In genomic region chr4:149518351-149519220, GRCm38 (mm10) we compare ENCODE assay signal across 8 mouse cellular contexts. TPM values are rescaled to one million over a fixed set of nuclear protein-coding genes. Genes with fewer than 3 reads are reported as not detected.
A peak's percentile ranks its signal among the peaks of the same experiment; 100 is the strongest.
DNase-seq lines count a peak whose midpoint lies in the region; ATAC-seq lines count a peak whose summit lies in the region.

No protein-coding gene starts in this region.

- peak overlapping the region; percentile 76 for H3K4me3 ChIP-seq in heart, embryonic 10.5 days
- peak overlapping the region; percentile 80 for H3K4me3 ChIP-seq in hindbrain, embryonic 16.5 days (ENCODE audit: low read length)
- peak overlapping the region; percentile 79 for H3K4me3 ChIP-seq in midbrain, embryonic 12.5 days

- ATAC-seq in hindbrain, embryonic 16.5 days: peak; percentile 12; the same call in 1 of the 2 replicates
- ATAC-seq in midbrain, embryonic 12.5 days (ENCODE audit: low FRiP score, low read depth): peak; percentile 38; the same call in 1 of the 2 replicates

- H3K4me1 ChIP-seq in heart, embryonic 10.5 days: peaks cover 36% of the 10 kb centered on the region
- peaks cover 8% of the 10 kb centered on the region for H3K4me1 ChIP-seq in hindbrain, embryonic 16.5 days (ENCODE audit: control insufficient read depth, insufficient read depth, low read depth, low read length)
- H3K4me1 ChIP-seq in midbrain, embryonic 12.5 days: peaks cover 17% of the 10 kb centered on the region

- 4% methylated on average over 51 of the region's 52 CpGs for WGBS in heart, embryonic 10.5 days
- WGBS in hindbrain, embryonic 16.5 days: 3% methylated on average over 30 of the region's 52 CpGs
- WGBS in midbrain, embryonic 12.5 days: 4% methylated on average over 34 of the region's 52 CpGs

- peak overlapping the region; percentile 72 for H3K4me2 ChIP-seq in hindbrain, embryonic 16.5 days (ENCODE audit: low read length)
- H3K4me2 ChIP-seq in midbrain, embryonic 12.5 days (replicated peaks): peak overlapping the region; percentile 90

- H3K27ac ChIP-seq in heart, embryonic 10.5 days: peak overlapping the region; percentile 92
- peak overlapping the region; percentile 66; the same call in 1 of the 2 replicates for H3K27ac ChIP-seq in hindbrain, embryonic 16.5 days (ENCODE audit: low read depth, low read length)
- H3K27ac ChIP-seq in midbrain, embryonic 12.5 days (replicated peaks): peak overlapping the region; percentile 46; the same call in 1 of the 2 replicates

- no peak for DNase-seq in heart, embryonic 10.5 days (ENCODE audit: low spot score)
- DNase-seq in heart, adult 8-10 months (ENCODE audit: low spot score): no peak
- DNase-seq in 3134 (ENCODE audit: extremely low read depth, insufficient read length, low spot score): peak; percentile 35
- peak; percentile 55 for DNase-seq in cerebellum, adult 9-10 months
- no peak for DNase-seq in embryo, embryonic 10 days (ENCODE audit: low spot score)
- no peak for DNase-seq in c-Kit-positive CD71-positive TER-119-positive erythroid progenitor cells, embryonic 14.5 days (ENCODE audit: low spot score)

- H3K36me3 ChIP-seq in heart, embryonic 10.5 days: no peaks in the 10 kb centered on the region
- H3K36me3 ChIP-seq in hindbrain, embryonic 16.5 days (ENCODE audit: control insufficient read depth, insufficient read depth, low read length): no peaks in the 10 kb centered on the region
- H3K36me3 ChIP-seq in midbrain, embryonic 12.5 days: no peaks in the 10 kb centered on the region

- H3K9me3 ChIP-seq in heart, embryonic 10.5 days: no peaks in the 10 kb centered on the region
- H3K9me3 ChIP-seq in hindbrain, embryonic 16.5 days (ENCODE audit: control insufficient read depth, low read length): no peaks in the 10 kb centered on the region
- no peaks in the 10 kb centered on the region for H3K9me3 ChIP-seq in midbrain, embryonic 12.5 days

- peak overlapping the region; percentile 87 for H3K9ac ChIP-seq in hindbrain, embryonic 16.5 days (ENCODE audit: low read depth, low read length)
- peak overlapping the region; percentile 89 for H3K9ac ChIP-seq in midbrain, embryonic 12.5 days (replicated peaks)

- H3K27me3 ChIP-seq in heart, embryonic 10.5 days (ENCODE audit: insufficient read depth, poor library complexity, severe bottlenecking): no peaks in the 10 kb centered on the region
- no peaks in the 10 kb centered on the region for H3K27me3 ChIP-seq in hindbrain, embryonic 16.5 days (replicated peaks; ENCODE audit: control insufficient read depth, insufficient read depth, low read length)
- H3K27me3 ChIP-seq in midbrain, embryonic 12.5 days: no peaks in the 10 kb centered on the region

RNA-seq across cellular contexts. Expression of gene Ctnnbip1, which starts 0.6 kb away (rescaled TPM):
- polyA plus RNA-seq in heart, embryonic 10.5 days (2016; fragmentation: Nextera tagmentation; extraction: Ambion mirVana): 40.1 and 49.9 TPM in 2 replicates
- 10 to 100 TPM; 16.0 to 23.2 (median 20.5) TPM for total RNA-seq in heart, adult 8-10 months (2022)
- polyA plus RNA-seq in hindbrain, embryonic 16.5 days (2015; fragmentation: Nextera tagmentation; extraction: Ambion mirVana): 98.6 and 106 TPM in 2 replicates
- polyA plus RNA-seq in midbrain, embryonic 12.5 days (2016; fragmentation: Nextera tagmentation; extraction: Ambion mirVana): 66.3 and 68.2 TPM in 2 replicates

RNA-seq across cellular contexts. Expression of gene Lzic, which starts 33.6 kb away (rescaled TPM):
- 38.1 and 46.4 TPM in 2 replicates for polyA plus RNA-seq in heart, embryonic 10.5 days (2016; fragmentation: Nextera tagmentation; extraction: Ambion mirVana)
- 10 to 100 TPM; 50.1 to 69.6 (median 57.6) TPM for total RNA-seq in heart, adult 8-10 months (2022)
- 42.2 TPM in 2 replicates for polyA plus RNA-seq in hindbrain, embryonic 16.5 days (2015; fragmentation: Nextera tagmentation; extraction: Ambion mirVana)
- 48.4 and 55.2 TPM in 2 replicates for polyA plus RNA-seq in midbrain, embryonic 12.5 days (2016; fragmentation: Nextera tagmentation; extraction: Ambion mirVana)

RNA-seq across cellular contexts. Expression of gene Nmnat1, which starts 33.6 kb away (rescaled TPM):
- polyA plus RNA-seq in heart, embryonic 10.5 days (2016; fragmentation: Nextera tagmentation; extraction: Ambion mirVana): 15.9 and 16.9 TPM in 2 replicates
- total RNA-seq in heart, adult 8-10 months (2022): 10 to 100 TPM; 35.1 to 36.8 (median 36.0) TPM
- 7.7 and 9.1 TPM in 2 replicates for polyA plus RNA-seq in hindbrain, embryonic 16.5 days (2015; fragmentation: Nextera tagmentation; extraction: Ambion mirVana)
- polyA plus RNA-seq in midbrain, embryonic 12.5 days (2016; fragmentation: Nextera tagmentation; extraction: Ambion mirVana): 13.9 and 14.7 TPM in 2 replicates

RNA-seq across cellular contexts. Expression of gene Tmem274, which starts 41.4 kb away (rescaled TPM):
- 0.30 and 0.49 TPM in 2 replicates for polyA plus RNA-seq in heart, embryonic 10.5 days (2016; fragmentation: Nextera tagmentation; extraction: Ambion mirVana)
- not detected for total RNA-seq in heart, adult 8-10 months (2022)
- 0.45 TPM in 1 of 2 replicates, not detected in the other for polyA plus RNA-seq in hindbrain, embryonic 16.5 days (2015; fragmentation: Nextera tagmentation; extraction: Ambion mirVana)
- polyA plus RNA-seq in midbrain, embryonic 12.5 days (2016; fragmentation: Nextera tagmentation; extraction: Ambion mirVana): 0.31 and 0.41 TPM in 2 replicates

Comparison
In these comparisons a context has a peak if more than half of its experiments do, and no peak if none do; other contexts are left out.
1. DNase-seq: peak in 3134 (single experiment) and cerebellum, adult 9-10 months (single experiment); none in heart, embryonic 10.5 days (single experiment), heart, adult 8-10 months (single experiment), embryo, embryonic 10 days (single experiment) and c-Kit-positive CD71-positive TER-119-positive erythroid progenitor cells, embryonic 14.5 days (single experiment).
2. Peak in every context shown above with its lines, with median percentiles within 50 percentile points of each other: H3K27ac ChIP-seq and H3K4me3 ChIP-seq.